Mouse (Mus musculus): ENCODE data around the gene Prkch.

DNA sequence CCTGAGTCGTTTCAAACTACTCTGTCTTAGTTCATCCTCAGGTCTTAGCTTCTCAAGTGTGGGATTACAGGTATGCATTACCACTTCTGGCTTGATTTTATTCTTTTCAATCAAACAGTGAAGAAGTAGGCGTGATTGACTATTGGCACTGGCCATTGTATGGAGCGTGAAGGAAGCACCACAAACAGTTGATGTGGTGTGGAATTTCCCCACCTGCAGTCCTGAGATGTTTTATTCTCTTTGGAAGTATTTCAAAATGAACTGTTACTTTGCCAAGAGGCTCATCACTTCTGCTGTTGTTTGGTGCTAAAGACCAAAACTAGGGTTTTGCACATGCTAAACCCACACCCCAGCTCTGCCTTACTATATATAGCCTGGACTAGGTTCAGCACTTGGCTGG is 24.7 kb downstream of the Prkch start:
- TF ChIP-seq CTCF (IDR thresholded peaks at IDR 0.05; ENCODE audit: insufficient read depth, low read depth, low read length) (no peak), POLR2A (IDR thresholded peaks at IDR 0.05; ENCODE audit: insufficient read depth, low read depth, low read length) (no peak)
